9 mouse cellular contexts compared by ENCODE assay signal in the genomic region with DNA sequence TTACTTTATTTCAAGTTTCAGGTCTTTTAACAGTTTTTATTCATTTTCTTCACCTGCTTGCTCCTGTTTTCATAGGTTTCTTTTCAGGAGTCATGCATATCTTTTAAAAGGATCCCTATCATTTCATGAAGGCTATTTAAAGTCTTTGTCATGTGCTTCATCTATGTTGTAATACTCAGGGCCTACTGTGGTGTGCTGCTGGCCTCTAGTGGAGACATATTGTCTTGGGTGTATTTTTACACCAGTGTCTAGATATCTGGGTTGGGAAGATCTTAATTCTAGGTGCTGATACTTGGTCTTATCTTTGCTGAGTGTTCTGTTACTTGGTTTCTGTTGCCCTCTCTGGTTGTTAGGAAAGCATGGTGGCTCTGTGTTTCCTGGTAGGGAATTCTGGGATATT.
DNase-seq lines count a peak whose midpoint lies in the region; ATAC-seq and TF ChIP-seq lines count a peak whose summit lies in the region.
"Had no signal": no experiment of that assay in that cellular context is flagged by ENCODE, and none has a peak within 500 bp of the region (broad histone marks: within the 10 kb centered on the region; RNA-seq: fewer than 3 reads in every experiment).

No protein-coding gene starts in this region.

- H3K4me1 ChIP-seq in midbrain, embryonic 11.5 days (ENCODE audit: control insufficient read depth, insufficient read depth, low read length): no peaks in the 10 kb centered on the region
- no peaks in the 10 kb centered on the region for H3K4me1 ChIP-seq in midbrain, embryonic 10.5 days
- no peaks in the 10 kb centered on the region for H3K4me1 ChIP-seq in kidney, postnatal 0 days (replicated peaks; ENCODE audit: insufficient read depth, low read length)
- H3K4me1 ChIP-seq in lung, adult 2 months (ENCODE audit: control insufficient read depth, insufficient read depth, low read length): no peaks in the 10 kb centered on the region
- H3K4me1 ChIP-seq: limb, embryonic 13.5 days had no signal

- no peaks in the 10 kb centered on the region for H3K9me3 ChIP-seq in midbrain, embryonic 11.5 days (ENCODE audit: control insufficient read depth, low read length)
- H3K9me3 ChIP-seq in midbrain, embryonic 10.5 days (replicated peaks): no peaks in the 10 kb centered on the region
- H3K9me3 ChIP-seq in kidney, postnatal 0 days (replicated peaks; ENCODE audit: low read length): no peaks in the 10 kb centered on the region

- H3K27ac ChIP-seq in midbrain, embryonic 11.5 days (ENCODE audit: low read depth, low read length): no peak overlapping the region
- H3K27ac ChIP-seq in midbrain, embryonic 10.5 days (replicated peaks): no peak overlapping the region
- no peak overlapping the region for H3K27ac ChIP-seq in kidney, postnatal 0 days
- H3K27ac ChIP-seq: limb, embryonic 13.5 days had no signal

- peak; percentile 83 for DNase-seq in midbrain, embryonic 11.5 days (ENCODE audit: low spot score, missing footprints)
- no peak for DNase-seq in midbrain, embryonic 10.5 days (ENCODE audit: low spot score)
- DNase-seq in adrenal gland, postnatal 10 days: peak; percentile 68
- DNase-seq in kidney, postnatal 0 days (ENCODE audit: low spot score): peak; percentile 80
- DNase-seq in lung, adult 2 months: peak; percentile 9
- peak; percentile 31 for DNase-seq in right cerebral cortex, postnatal 4 days

- no peak overlapping the region for H3K9ac ChIP-seq in midbrain, embryonic 11.5 days (ENCODE audit: low read length)
- H3K9ac ChIP-seq in kidney, postnatal 0 days (ENCODE audit: low read depth, low read length): no peak overlapping the region
- H3K9ac ChIP-seq: limb, embryonic 13.5 days had no signal

- H3K36me3 ChIP-seq in midbrain, embryonic 11.5 days (ENCODE audit: control insufficient read depth, insufficient read depth, low read length): no peaks in the 10 kb centered on the region
- no peaks in the 10 kb centered on the region for H3K36me3 ChIP-seq in midbrain, embryonic 10.5 days
- H3K36me3 ChIP-seq in kidney, postnatal 0 days (ENCODE audit: insufficient read depth, low read length): no peaks in the 10 kb centered on the region
- H3K36me3 ChIP-seq: limb, embryonic 13.5 days had no signal

- H3K4me3 ChIP-seq in midbrain, embryonic 11.5 days (ENCODE audit: low read depth, low read length): no peak overlapping the region
- H3K4me3 ChIP-seq in midbrain, embryonic 10.5 days: no peak overlapping the region
- H3K4me3 ChIP-seq in kidney, postnatal 0 days (replicated peaks; ENCODE audit: low read depth, low read length): no peak overlapping the region
- no peak overlapping the region for H3K4me3 ChIP-seq in lung, adult 2 months (replicated peaks; ENCODE audit: extremely low read depth, low read depth, low read length)
- H3K4me3 ChIP-seq: limb, embryonic 13.5 days had no signal

- H3K4me2 ChIP-seq in midbrain, embryonic 11.5 days: no peak overlapping the region
- H3K4me2 ChIP-seq in kidney, postnatal 0 days (ENCODE audit: low read length): no peak overlapping the region
- H3K4me2 ChIP-seq: limb, embryonic 13.5 days had no signal

- no peak for TF ChIP-seq POLR2A in lung, adult 2 months (IDR thresholded peaks at IDR 0.05; ENCODE audit: borderline replicate concordance, extremely low read depth, low read depth, low read length)

- peak; percentile 68; the same call in 1 of the 2 replicates for ATAC-seq in midbrain, embryonic 11.5 days (ENCODE audit: low FRiP score)
- ATAC-seq in granulocyte monocyte progenitor cell, adult 5-6 weeks (replicated peaks; ENCODE audit: poor library complexity, severe bottlenecking): peak; percentile 94
- no peak for ATAC-seq in kidney, postnatal 0 days (replicated peaks; ENCODE audit: low FRiP score, low read depth)
- ATAC-seq in CD4-positive, CD25-positive, alpha-beta regulatory T cell, adult 4 months: no peak

- peak; percentile 79 for TF ChIP-seq CTCF in kidney, postnatal 0 days (IDR thresholded peaks at IDR 0.05; ENCODE audit: low read depth)
- TF ChIP-seq CTCF in lung, adult 2 months (IDR thresholded peaks at IDR 0.05; ENCODE audit: insufficient read depth, low read length): no peak

- no peaks in the 10 kb centered on the region for H3K27me3 ChIP-seq in midbrain, embryonic 11.5 days (ENCODE audit: control insufficient read depth, insufficient read depth, low read length)
- no peaks in the 10 kb centered on the region for H3K27me3 ChIP-seq in midbrain, embryonic 10.5 days (ENCODE audit: low read depth, poor library complexity, severe bottlenecking)
- no peaks in the 10 kb centered on the region for H3K27me3 ChIP-seq in kidney, postnatal 0 days (ENCODE audit: insufficient read depth, low read length)
- H3K27me3 ChIP-seq: limb, embryonic 13.5 days had no signal

Comparison
In these comparisons a context has a peak if more than half of its experiments do, and no peak if none do; other contexts are left out.
1. ATAC-seq: peak in midbrain, embryonic 11.5 days (single experiment) and granulocyte monocyte progenitor cell, adult 5-6 weeks (single experiment); none in kidney, postnatal 0 days (single experiment) and CD4-positive, CD25-positive, alpha-beta regulatory T cell, adult 4 months (single experiment).